Mouse (Mus musculus) layer of hippocampus, adult 2 months (tissue): ENCODE measurements around the gene Cep68. TPM values are rescaled to one million over a fixed set of nuclear protein-coding genes. Genes with fewer than 3 reads are reported as not detected.

Experiments used
- DNase-seq, 2 experiments: peaks; one replicate each; pipeline ENCODE4 v3.0.0; 2022; ENCODE audit warnings: low spot score in 2 of 2
- H3K27ac ChIP-seq: fragments of 200-600 bp; 2 replicates; pipeline ENCODE4 v1.8.1; 2022
- H3K4me3 ChIP-seq: fragments of 200-600 bp; 2 replicates; pipeline ENCODE4 v1.8.1; 2022; ENCODE audit warnings: mild to moderate bottlenecking
- CTCF ChIP-seq: fragments of 200-600 bp; conservative IDR thresholded peaks from 2 replicates; pipeline ENCODE4 v1.8.1; 2022; ENCODE audit warnings: antibody characterized with exemption, mild to moderate bottlenecking, moderate library complexity
- total RNA-seq, 2 experiments: library from RNA; stranded (reverse); gene quantifications; 2 replicates each; pipeline ENCODE4 v1.2.3; 2021

The Cep68 gene
- total RNA-seq, 2 experiments from 2014 or later = 34.0 to 36.3 TPM

DNA sequence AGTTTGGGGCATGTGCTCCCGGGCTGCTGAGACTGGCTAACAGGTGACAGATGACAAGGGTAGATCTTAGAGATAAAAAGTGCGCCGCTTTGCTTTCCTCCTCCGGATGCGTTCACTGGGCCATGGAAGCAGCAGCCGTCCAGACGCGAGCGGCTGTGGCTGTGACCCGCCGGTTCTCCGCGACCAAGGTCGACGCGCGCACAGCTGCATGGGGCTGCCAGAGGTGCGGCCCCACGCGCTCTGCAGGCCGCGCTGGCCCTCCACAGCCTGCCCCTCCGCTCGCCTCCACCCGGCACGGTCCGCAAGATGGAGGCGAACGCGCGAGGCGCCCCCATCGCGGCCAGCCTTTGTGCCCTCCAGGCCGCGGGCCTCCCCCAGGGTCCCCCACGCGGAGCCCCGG lies 389 bp downstream of the Cep68 start:
- DNase-seq = no peak
- peak overlapping the region; percentile 94 for H3K27ac ChIP-seq
- peak overlapping the region; percentile 98 for H3K4me3 ChIP-seq
- TF ChIP-seq CTCF = no peak

DNA sequence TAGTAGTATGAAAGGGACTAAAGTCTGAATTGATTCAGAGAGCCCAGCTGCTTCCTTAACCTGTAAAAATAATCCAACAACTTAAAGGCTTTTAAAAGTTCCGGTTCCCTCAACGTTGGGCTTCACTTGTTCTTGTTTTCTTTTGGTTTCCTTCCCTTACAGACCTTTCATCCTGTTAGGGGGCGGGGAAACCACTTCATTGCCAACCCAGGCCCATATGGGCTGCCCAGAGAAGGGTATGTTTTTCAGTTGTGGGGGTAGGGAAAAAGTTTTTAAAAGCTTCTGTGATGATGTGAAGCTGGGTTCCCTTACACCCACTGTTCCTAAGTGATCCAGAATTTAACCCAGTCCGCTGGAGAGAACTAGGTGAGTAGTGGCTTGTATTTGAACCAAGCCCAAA lies 952 bp downstream of the Cep68 start:
- peak overlapping the region; percentile 94 for H3K27ac ChIP-seq
- H3K4me3 ChIP-seq = peak overlapping the region; percentile 98
- no peak for TF ChIP-seq CTCF
- no peak for DNase-seq

DNA sequence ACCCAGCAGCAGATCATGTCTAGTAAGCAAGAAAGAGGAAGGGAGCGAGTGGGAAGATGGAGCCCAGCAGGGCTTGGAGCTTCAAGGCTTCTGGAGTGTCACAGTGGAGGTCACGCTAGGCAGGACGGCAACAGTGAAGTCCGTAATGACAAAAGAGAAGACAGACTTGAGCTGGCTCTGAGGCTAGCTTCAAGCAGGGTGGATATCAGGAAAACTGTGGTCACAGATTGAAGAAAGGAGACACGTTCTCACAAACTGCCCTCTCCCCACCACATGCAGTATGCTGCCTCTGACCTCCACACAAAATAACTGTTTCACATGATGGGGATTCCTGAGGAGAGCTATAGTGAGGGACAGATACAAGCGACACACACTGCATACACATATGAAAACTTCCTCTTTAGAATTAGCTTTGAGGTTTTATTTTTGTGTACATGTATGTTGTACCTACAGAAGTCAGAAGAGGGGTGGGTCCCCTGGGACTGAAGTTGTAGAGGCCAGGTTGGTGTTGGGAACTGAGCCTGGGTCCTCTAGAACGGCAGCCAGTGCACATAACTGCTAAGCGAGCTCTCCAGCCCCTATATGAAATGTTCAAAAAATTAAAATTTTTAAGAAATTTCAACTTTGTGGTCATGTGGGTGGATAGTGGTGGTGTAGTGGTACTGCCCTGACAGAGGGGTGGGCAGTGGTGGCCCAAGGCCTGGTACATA lies 1.9 kb downstream of the Cep68 start:
- peak overlapping the region; percentile 56; the same call in 1 of the 2 replicates for H3K27ac ChIP-seq

DNA sequence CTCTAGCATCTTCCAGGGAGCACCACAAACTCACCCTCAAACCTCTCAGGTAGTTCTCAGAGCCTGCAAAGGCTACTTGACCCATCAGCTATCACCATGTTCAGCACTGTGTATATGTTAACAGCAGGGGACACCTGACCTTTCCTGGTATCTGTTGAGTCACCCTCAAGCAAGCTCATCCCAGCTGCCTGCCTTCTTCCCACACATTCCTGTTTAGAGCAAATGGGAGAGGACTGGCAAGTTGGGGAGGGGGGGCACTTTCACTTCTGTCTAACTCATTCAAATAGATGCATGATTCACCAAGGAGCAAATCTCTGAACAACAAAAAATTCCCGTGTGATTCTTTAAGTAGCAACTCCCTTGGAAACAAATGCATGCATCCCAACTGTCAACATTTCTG lies 2.6 kb downstream of the Cep68 start:
- TF ChIP-seq CTCF = no peak
- DNase-seq = no peak
- Histone ChIP-seq H3K27ac (peak overlapping the region; percentile 56; the same call in 1 of the 2 replicates), H3K4me3 (no peak overlapping the region)

More for the DNA sequence above, 1.9 kb downstream of the Cep68 start:
- TF ChIP-seq CTCF = no peak
- no peak overlapping the region for H3K4me3 ChIP-seq
- no peak for DNase-seq

DNA sequence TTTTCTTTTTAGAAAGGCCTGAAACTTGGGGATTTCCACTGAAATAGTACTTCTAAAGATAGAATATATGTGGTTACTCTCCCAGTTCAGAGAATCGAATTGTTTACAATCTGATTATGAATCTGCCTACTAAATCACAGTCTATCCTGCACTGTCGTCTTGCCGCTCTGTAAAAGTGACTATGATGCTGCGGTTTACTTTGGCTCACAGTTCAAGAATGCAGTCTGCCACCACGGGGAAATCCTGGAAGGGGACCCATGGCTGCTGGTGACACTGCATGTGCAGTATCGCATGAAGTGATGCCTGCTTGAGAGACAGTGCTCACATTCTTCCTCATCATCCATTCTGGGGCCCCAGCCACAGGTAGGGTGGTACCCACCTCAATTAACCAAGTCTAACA lies 3.9 kb downstream of the Cep68 start:
- TF ChIP-seq CTCF = no peak
- DNase-seq = no peak
- Histone ChIP-seq H3K27ac (no peak overlapping the region), H3K4me3 (no peak overlapping the region)

DNA sequence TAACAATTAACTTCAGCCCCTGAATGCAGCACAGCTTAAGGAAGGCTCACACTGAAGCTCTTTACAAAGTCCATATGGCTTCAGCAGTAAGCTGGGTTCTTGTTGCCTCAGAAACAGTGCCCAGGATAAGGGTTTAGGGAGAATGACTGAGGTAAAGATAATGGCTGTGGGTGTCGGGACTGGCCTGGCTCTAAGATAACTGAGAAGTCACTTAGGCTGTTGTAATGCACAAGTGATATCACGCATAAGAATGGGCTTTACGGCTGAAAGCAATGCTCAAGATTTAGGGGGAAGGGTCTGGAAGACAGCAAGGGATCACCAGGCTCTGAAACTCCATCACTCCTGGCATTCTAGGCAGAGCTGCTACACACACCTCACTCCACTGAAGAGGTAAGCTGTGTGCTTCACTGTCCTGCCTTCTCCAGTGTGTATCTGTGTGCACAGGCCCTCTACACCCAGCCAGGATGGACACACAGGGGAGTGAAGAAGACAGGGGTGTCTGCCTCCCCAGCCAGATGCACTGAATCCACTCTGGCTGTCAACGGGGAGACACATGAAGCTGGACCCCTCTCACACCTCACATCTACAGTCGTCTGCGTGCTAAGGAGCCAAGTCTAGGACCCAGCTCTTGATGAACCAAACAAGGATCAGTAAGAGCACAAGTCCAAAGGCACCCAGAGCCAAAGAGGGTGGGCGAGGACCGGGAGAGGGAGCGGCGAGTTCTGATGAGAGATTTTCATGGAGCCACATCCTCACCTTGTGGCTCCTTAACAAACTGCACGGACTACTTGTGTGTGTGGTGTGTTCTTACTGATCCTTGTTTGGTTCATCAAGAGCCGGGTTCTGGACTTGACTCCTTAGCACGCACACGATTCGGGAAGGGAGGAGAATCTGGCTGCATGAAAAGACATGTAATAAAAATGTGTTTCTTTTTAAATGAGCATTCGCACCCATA lies 4.6 kb downstream of the Cep68 start:
- DNase-seq = no peak
- TF ChIP-seq CTCF = peak; percentile 57
- no peak overlapping the region for H3K27ac ChIP-seq
- no peak overlapping the region for H3K4me3 ChIP-seq

DNA sequence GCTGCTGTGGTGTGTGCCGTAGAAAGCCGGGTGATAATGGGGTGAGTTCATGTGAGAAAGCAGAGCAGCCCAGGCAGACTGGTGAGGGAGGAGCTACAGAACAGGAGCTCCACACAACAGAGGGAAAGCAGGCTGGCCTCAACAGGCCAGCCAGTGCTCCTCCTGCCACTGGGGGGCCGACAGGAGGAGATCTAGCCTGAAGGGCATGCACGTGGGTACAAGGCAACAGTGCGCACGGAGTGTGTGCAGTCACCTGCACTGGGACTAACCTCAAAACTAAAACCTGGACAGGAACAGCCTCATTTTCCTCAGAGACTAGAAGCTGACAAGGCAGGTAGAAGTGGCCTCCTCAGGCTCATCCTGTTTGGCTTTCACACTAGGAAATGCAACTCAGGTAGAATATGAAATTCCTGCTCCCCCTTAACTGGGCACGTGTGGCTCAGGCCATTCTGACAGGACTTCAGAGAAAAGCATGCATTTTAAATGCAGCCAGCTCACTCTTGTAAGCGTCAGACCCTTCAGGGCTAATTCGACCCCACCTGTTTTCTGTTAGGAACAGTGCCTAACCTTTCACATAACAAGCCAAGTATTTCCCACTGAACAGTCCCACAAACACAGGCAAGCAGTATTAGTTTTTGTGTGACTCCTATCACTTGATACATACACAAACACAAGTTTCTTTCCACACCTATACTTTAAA lies 5.9 kb downstream of the Cep68 start:
- H3K4me3 ChIP-seq = no peak overlapping the region
- H3K27ac ChIP-seq = no peak overlapping the region
- peak; percentile 52 for TF ChIP-seq CTCF
- DNase-seq = no peak

DNA sequence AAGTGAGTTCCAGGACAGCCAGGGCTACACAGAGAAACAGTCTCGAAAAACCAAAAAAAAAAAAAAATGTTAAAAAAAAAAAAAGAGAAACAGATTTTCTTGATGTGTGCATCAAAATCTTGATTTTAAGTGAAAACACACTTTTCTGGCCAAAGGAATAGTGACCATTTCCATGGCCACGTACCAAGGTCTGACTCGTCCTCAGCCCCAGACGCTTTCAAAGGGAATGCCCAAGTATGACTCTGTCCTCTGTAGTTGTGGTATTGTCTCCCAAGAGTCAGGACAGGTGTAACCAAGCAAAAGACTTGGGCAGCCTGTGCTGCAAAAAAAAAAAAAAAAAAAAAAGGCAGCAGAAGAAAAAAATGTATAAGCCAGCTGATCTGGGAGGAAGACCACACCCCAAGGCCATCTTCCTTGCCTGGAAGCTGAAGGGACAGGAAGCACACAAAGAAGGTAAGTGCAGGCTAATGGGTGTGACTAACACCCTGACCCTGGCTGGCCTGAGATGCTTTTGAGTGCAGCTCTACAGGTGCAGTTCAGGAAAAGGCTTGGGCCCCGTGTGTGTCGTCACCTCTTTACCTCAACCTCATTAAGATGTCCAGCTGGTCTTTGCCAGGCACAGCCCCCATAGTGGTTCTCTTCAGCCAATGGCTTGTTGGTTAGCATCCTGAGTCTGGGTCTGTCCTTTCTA lies 6.7 kb downstream of the Cep68 start:
- Histone ChIP-seq H3K4me3 (no peak overlapping the region), H3K27ac (no peak overlapping the region)
- no peak for DNase-seq
- TF ChIP-seq CTCF = no peak

DNA sequence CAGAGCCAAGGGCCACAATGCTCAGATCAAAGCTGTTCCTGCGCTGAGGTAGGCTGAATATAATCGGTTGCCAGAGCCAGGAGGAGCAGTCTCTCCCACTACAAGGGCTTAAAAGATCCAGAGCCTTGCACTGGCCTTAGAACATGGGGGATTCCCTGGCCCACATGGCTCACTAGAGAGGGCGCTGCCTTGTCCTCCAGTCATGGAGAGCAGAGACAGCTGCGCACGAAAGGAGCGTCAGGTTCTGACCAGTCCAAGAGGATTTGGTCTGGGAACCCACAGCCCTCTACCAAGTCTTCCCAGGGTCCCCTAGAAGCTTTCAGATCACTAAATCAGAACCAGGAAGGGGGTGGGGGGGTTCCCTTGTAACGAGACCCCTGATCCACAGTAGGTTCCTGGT lies 7.9 kb downstream of the Cep68 start:
- TF ChIP-seq CTCF = no peak
- Histone ChIP-seq H3K27ac (no peak overlapping the region), H3K4me3 (no peak overlapping the region)
- no peak for DNase-seq

DNA sequence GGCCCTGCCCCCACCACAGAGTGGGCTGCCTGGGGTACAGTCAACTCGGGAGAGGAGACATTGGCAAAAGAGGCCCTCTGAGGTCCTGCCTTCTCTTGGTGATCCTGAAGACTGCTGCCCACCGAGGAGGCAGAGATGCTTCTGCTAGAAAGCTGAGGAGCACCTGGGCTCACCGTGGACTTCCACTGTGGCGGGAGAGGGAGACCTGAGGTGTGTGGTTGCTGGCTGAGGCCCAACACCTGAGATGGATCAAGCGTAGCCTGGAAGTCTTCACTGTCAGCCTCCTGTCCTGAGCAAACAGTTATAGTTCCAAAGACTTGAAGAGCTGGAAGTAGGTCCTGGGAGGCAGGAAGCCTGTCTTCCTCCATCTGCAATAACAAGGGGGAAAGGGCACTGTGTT lies 8.9 kb downstream of the Cep68 start:
- TF ChIP-seq CTCF = no peak
- H3K27ac ChIP-seq = no peak overlapping the region
- DNase-seq = no peak
- H3K4me3 ChIP-seq = no peak overlapping the region

DNA sequence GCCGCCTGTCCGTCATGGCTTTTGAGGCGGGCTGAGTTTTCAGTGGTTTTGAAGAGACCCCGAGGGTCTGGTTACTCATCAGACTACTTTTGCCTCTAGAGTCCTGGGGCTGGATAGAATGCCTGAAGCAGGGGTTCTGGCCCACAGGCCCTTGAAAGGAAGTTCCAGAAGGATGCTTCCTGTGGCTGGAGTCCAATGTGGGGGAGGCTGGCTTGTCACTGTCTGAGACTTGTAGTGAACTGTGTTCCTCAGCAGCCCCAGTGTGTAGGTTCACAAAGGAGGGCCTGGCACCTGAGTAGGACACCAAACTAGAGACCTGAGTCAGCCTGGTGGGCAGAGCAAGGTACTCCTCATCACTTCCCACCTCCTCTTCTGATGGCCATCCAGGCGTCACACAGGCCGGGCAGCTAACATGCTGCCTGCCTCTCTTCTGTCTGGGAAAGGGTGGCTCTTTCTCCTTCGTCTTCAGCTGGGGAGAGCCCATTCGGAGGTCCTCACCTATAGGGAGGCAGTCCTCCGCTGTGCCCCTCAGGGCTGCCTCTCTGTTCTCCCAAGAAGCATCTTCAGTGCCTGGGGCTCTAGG lies 9.9 kb downstream of the Cep68 start:
- DNase-seq = no peak
- no peak for TF ChIP-seq CTCF
- no peak overlapping the region for H3K4me3 ChIP-seq
- H3K27ac ChIP-seq = no peak overlapping the region

DNA sequence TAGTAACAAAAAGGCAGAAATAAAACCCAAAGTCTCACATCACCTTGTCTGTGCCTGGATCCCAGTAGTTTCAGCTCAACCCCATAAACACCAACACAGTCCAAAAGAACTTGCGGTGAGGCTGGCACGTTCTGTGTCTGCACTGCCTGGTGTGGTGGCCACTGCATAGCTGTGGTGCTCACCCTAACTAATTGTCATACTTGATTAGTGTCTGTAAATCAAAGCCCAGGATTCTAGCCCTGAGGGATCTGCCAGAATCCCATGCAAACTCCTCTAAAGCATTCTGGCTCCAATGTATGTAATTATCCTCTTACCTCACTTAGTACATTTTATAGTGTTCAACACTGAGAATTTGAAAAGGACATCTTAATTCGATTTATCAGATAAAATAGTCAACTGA lies 11.3 kb downstream of the Cep68 start:
- DNase-seq = no peak
- H3K4me3 ChIP-seq = no peak overlapping the region
- H3K27ac ChIP-seq = no peak overlapping the region
- no peak for TF ChIP-seq CTCF
